Mouse (Mus musculus) midbrain, embryonic 12.5 days (tissue): ENCODE results near the gene Olfr1305. TPM values are rescaled to one million over a fixed set of nuclear protein-coding genes. Genes with fewer than 3 reads are reported as not detected.

Experiments
- ATAC-seq: fragments of 200-750 bp; cut with Nextera tagmentation; 2 replicates; pipeline ENCODE4 v1.8.0; 2017; ENCODE audit warnings: low read depth, moderate TSS enrichment, moderate library complexity; ENCODE audit not compliant: low FRiP score
- H3K27ac ChIP-seq: fragments of 300-500 bp; sonication (generic); replicated peaks from 2 replicates; pipeline ENCODE4 v1.5.1; 2016; ENCODE audit warnings: mild to moderate bottlenecking
- H3K27me3 ChIP-seq: fragments of 300-500 bp; sonication (generic); 2 replicates; pipeline ENCODE4 v1.6.1; 2016; ENCODE audit warnings: mild to moderate bottlenecking
- H3K36me3 ChIP-seq: fragments of 300-500 bp; sonication (generic); 2 replicates; pipeline ENCODE4 v1.6.1; 2016
- H3K4me1 ChIP-seq: fragments of 300-500 bp; sonication (generic); 2 replicates; pipeline ENCODE4 v1.6.1; 2016
- H3K4me2 ChIP-seq: fragments of 300-500 bp; sonication (generic); replicated peaks from 2 replicates; pipeline ENCODE4 v1.6.1; 2016; ENCODE audit warnings: mild to moderate bottlenecking, moderate library complexity
- H3K4me3 ChIP-seq: fragments of 300-500 bp; sonication (generic); 2 replicates; pipeline ENCODE4 v1.5.1; 2016; ENCODE audit warnings: mild to moderate bottlenecking
- H3K9ac ChIP-seq: fragments of 300-500 bp; sonication (generic); replicated peaks from 2 replicates; pipeline ENCODE4 v1.6.1; 2016; ENCODE audit warnings: mild to moderate bottlenecking, moderate library complexity
- H3K9me3 ChIP-seq: fragments of 300-500 bp; sonication (generic); 2 replicates; pipeline ENCODE4 v1.6.1; 2016; ENCODE audit warnings: mild to moderate bottlenecking
- whole genome bisulfite sequencing: fragments of 180-500 bp; shearing (Covaris S2); methylation state at CpG from one replicate; pipeline ENCODE4 v1.1.7; 2016; 5-methylcytosine and 5-hydroxymethylcytosine counted together
- polyA plus RNA-seq: library from polyadenylated mRNA; unstranded; fragments of >200 nt; fragmentation: Nextera tagmentation; extraction: Ambion mirVana; gene quantifications from 2 replicates; pipeline ENCODE4 v1.2.1, GENCODE M21; 2016

Olfr1305 gene
- polyA plus RNA-seq, result not detected in 2 replicates

DNA sequence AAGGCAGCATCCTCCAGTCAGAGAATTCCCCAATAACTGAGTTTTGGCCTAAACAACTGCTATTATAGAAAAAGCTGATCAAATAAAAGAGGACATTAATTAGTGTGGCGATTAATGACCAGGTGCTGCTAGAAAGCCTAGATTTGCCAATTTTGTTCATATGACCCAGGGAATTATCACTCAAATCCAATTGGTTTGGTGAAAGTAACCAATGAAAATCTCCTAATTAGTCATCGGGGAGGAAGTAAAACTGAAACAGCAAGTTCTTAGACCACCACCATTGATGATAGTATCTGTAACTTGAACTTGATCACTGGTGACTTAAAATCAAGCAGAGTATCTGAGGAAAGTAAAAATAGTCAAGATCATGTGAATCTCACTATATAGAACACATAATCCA, at the start of gene Olfr1305:
Olfr1305 (minus strand) TSS at position 101 of the 400 bp plus-strand sequence.
- 91% methylated on average over 2 of the region's 2 CpGs for WGBS
- no peak within 1 kb of the TSS for H3K9ac ChIP-seq
- no peaks in the 10 kb centered on the region for H3K4me1 ChIP-seq
- no peak for ATAC-seq
- H3K4me3 ChIP-seq, result no peak within 1 kb of the TSS
- H3K36me3 ChIP-seq, result no peaks in the 10 kb centered on the region
- no peak within 1 kb of the TSS for H3K4me2 ChIP-seq
- no peaks in the 10 kb centered on the region for H3K27me3 ChIP-seq
- H3K27ac ChIP-seq, result no peak within 1 kb of the TSS
- H3K9me3 ChIP-seq, result no peaks in the 10 kb centered on the region

DNA sequence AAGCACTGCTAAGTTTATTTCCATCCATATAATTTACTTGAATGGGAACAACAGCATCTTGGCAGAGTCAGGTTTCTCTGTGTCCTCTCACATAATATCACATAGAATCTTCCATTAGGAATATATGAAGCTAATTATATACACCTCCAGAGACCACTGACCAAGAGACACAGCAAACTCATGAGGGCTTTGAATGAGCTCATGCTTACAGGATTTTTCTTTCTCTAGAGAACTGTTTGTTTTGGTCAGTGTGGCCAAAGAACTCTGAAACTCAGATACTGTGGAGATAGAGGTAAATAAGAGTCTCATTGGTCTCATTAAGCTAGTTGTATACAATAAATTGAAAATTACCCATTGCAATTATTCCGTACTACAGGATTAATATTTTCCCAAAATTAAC, 39.2 kb upstream of the Olfr1305 start, which contains the start of gene Olfr1306:
Olfr1306 (minus strand) TSS at position 101 of the 400 bp plus-strand sequence.
- Histone ChIP-seq H3K4me3 (no peak within 1 kb of the TSS), H3K9ac (no peak within 1 kb of the TSS), H3K9me3 (peaks cover 4% of the 10 kb centered on the region; the same call in 1 of the 2 replicates), H3K27ac (no peak within 1 kb of the TSS), H3K36me3 (no peaks in the 10 kb centered on the region), H3K4me2 (no peak within 1 kb of the TSS), H3K4me1 (no peaks in the 10 kb centered on the region), H3K27me3 (no peaks in the 10 kb centered on the region)
- whole genome bisulfite sequencing, result 83% methylated on average over 1 of the region's 1 CpGs
- ATAC-seq, result no peak

DNA sequence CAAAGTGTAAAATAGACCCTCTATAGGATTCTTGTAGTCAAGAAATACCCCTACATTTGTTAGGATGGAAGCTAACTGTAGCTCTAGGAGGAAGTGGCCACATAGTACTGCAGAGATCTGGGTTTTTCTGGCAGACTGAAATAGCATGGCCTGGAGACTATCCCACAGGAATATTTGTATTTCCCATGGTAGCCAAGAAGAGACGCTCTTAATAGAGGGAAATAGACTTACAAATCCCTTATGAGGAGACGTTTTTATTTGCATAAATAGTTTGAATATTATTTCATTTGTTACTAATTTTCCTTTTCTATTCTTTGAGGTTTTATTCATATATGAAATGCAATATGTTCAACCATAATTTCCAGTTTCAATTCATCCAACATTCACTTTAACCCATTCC, 56.7 kb downstream of the Olfr1305 start, which contains the start of gene Olfr1303:
Olfr1303 (minus strand) TSS at position 101 of the 400 bp plus-strand sequence.
- WGBS, result 80% methylated on average over 2 of the region's 2 CpGs
- ATAC-seq, result no peak
- Histone ChIP-seq H3K27ac (no peak within 1 kb of the TSS), H3K4me2 (no peak within 1 kb of the TSS), H3K36me3 (no peaks in the 10 kb centered on the region), H3K27me3 (no peaks in the 10 kb centered on the region), H3K9ac (no peak within 1 kb of the TSS), H3K4me1 (no peaks in the 10 kb centered on the region), H3K4me3 (no peak within 1 kb of the TSS), H3K9me3 (no peaks in the 10 kb centered on the region)

Other genes starting within 250 kb of the Olfr1305 start
- gene Olfr1298, start 227.9 kb downstream of the Olfr1305 start, polyA plus RNA-seq, result not detected in 2 replicates
- not detected in 2 replicates for gene Olfr1299, start 215.7 kb downstream of the Olfr1305 start, polyA plus RNA-seq
- not detected in 2 replicates for gene Olfr1301, start 126.1 kb downstream of the Olfr1305 start, polyA plus RNA-seq
- not detected in 2 replicates for gene Olfr1302, start 99.7 kb downstream of the Olfr1305 start, polyA plus RNA-seq
- gene Olfr1303, start 56.8 kb downstream of the Olfr1305 start, polyA plus RNA-seq, result not detected in 2 replicates
- not detected in 2 replicates for gene Olfr1306, start 39.1 kb upstream of the Olfr1305 start, polyA plus RNA-seq
- 0.01 TPM in 2 replicates for gene Olfr1307, start 72.3 kb upstream of the Olfr1305 start, polyA plus RNA-seq
- not detected in 2 replicates for gene Olfr1308, start 87.8 kb upstream of the Olfr1305 start, polyA plus RNA-seq
- not detected in 2 replicates for gene Olfr1309, start 113.1 kb upstream of the Olfr1305 start, polyA plus RNA-seq
- gene Olfr1310, start 135.6 kb upstream of the Olfr1305 start, polyA plus RNA-seq, result not detected in 2 replicates
- not detected in 2 replicates for gene Olfr1311, start 147.3 kb upstream of the Olfr1305 start, polyA plus RNA-seq
- gene Olfr1312, start 173.1 kb upstream of the Olfr1305 start, polyA plus RNA-seq, result not detected in 2 replicates
- not detected in 2 replicates for gene Olfr1313, start 200.7 kb upstream of the Olfr1305 start, polyA plus RNA-seq
- not detected in 2 replicates for gene Olfr1314, start 219.6 kb upstream of the Olfr1305 start, polyA plus RNA-seq
- not detected in 2 replicates for gene Olfr1315-ps1, start 238.3 kb upstream of the Olfr1305 start, polyA plus RNA-seq